Mouse (Mus musculus) small intestine, adult 2 months (tissue): ENCODE data around the gene 2310039H08Rik. TPM values are rescaled to one million over a fixed set of nuclear protein-coding genes. Genes with fewer than 3 reads are reported as not detected.
"Not testable (repeated sequence)": the region's sequence is repeated elsewhere in the genome, so short reads cannot be mapped to it uniquely, and the experiment has no call there.

Experiments used
- H3K27ac ChIP-seq: fragments of 200-500 bp; 2 replicates; pipeline ENCODE4 v1.5.1; 2012; ENCODE audit warnings: low read depth, low read length, control low read depth, inconsistent platforms; ENCODE audit not compliant: insufficient read depth
- H3K27me3 ChIP-seq: fragments of 200-500 bp; 2 replicates; pipeline ENCODE4 v1.6.1; 2012; ENCODE audit warnings: mild to moderate bottlenecking, moderate library complexity, low read length, inconsistent platforms; ENCODE audit not compliant: control insufficient read depth, insufficient read depth
- H3K36me3 ChIP-seq: fragments of 200-500 bp; 2 replicates; pipeline ENCODE4 v1.6.1; 2012; ENCODE audit warnings: mild to moderate bottlenecking, low read length, control low read depth, inconsistent platforms; ENCODE audit not compliant: control insufficient read depth, insufficient read depth
- H3K4me1 ChIP-seq: fragments of 200-500 bp; 2 replicates; pipeline ENCODE4 v1.6.1; 2012; ENCODE audit warnings: low read length, inconsistent platforms, mixed read lengths; ENCODE audit not compliant: control insufficient read depth, insufficient read depth, insufficient read length
- H3K4me3 ChIP-seq: fragments of 200-500 bp; 2 replicates; pipeline ENCODE4 v1.5.1; 2012; ENCODE audit warnings: low read depth, mild to moderate bottlenecking, control low read depth, inconsistent platforms, low read length, moderate library complexity
- CTCF ChIP-seq: fragments of 200-500 bp; IDR thresholded peaks from 2 replicates; pipeline ENCODE4 v1.5.1; 2012; ENCODE audit warnings: low read depth, mild to moderate bottlenecking, control low read depth, inconsistent platforms, low read length, moderate library complexity, mixed read lengths; ENCODE audit not compliant: insufficient replicate concordance, insufficient read length; ENCODE audit errors: extremely low read depth
- POLR2A ChIP-seq: fragments of 200-500 bp; IDR thresholded peaks from 2 replicates; pipeline ENCODE4 v1.6.1; 2012; ENCODE audit warnings: low read depth, mild to moderate bottlenecking, control low read depth, inconsistent platforms, low read length, moderate library complexity
- WGBS: fragments of 180-500 bp; shearing (Covaris S2); methylation state at CpG from one replicate; pipeline ENCODE4 v1.1.7; 2018; 5-methylcytosine and 5-hydroxymethylcytosine counted together
- polyA plus RNA-seq: library from polyadenylated mRNA; depleted of rRNA; stranded (reverse); fragments of >200 nt; gene quantifications from 2 replicates; pipeline ENCODE4 v1.2.3, GENCODE M21; 2012

The 2310039H08Rik gene
- polyA plus RNA-seq, 1 experiment: 107 TPM

- WGBS: 76% methylated on average over 2 of the region's 2 CpGs
- no peak overlapping the region for H3K4me3 ChIP-seq
- H3K27ac ChIP-seq: no peak overlapping the region; the same call in 1 of the 2 replicates
- peaks cover 21% of the 10 kb centered on the region for H3K36me3 ChIP-seq
- no peaks in the 10 kb centered on the region for H3K4me1 ChIP-seq
- no peaks in the 10 kb centered on the region for H3K27me3 ChIP-seq
- TF ChIP-seq POLR2A (no peak), CTCF (no peak)
These were observed 10.8 kb downstream of the 2310039H08Rik start for GRCm38 (mm10) chr17:46783222-46783565.

- H3K36me3 ChIP-seq: no peaks in the 10 kb centered on the region
- no peak overlapping the region for H3K27ac ChIP-seq
- TF ChIP-seq POLR2A: no peak
- no peak for TF ChIP-seq CTCF
- WGBS: 88% methylated on average over 5 of the region's 5 CpGs
- no peak overlapping the region for H3K4me3 ChIP-seq
- H3K27me3 ChIP-seq: no peaks in the 10 kb centered on the region
- no peaks in the 10 kb centered on the region for H3K4me1 ChIP-seq
These were observed 14.5 kb downstream of the 2310039H08Rik start for GRCm38 (mm10) chr17:46786952-46787351.

- not testable (repeated sequence) for H3K4me3 ChIP-seq, H3K27ac ChIP-seq, H3K27me3 ChIP-seq, H3K4me1 ChIP-seq, H3K36me3 ChIP-seq
- 81% methylated on average over 2 of the region's 2 CpGs for WGBS
These were observed 15.5 kb downstream of the 2310039H08Rik start for GRCm38 (mm10) chr17:46787974-46788373.

- TF ChIP-seq CTCF: no peak
- TF ChIP-seq POLR2A: no peak
- WGBS: 78% methylated on average over 2 of the region's 2 CpGs
- Histone ChIP-seq H3K4me3 (no peak overlapping the region), H3K27me3 (no peaks in the 10 kb centered on the region), H3K4me1 (no peaks in the 10 kb centered on the region), H3K36me3 (no peaks in the 10 kb centered on the region), H3K27ac (no peak overlapping the region)
These were observed 20.5 kb downstream of the 2310039H08Rik start for GRCm38 (mm10) chr17:46792963-46793362.

GRCm38 (mm10) chr17:46796743-46797142 is 24.3 kb downstream of the 2310039H08Rik start:
- Histone ChIP-seq H3K4me3 (no peak overlapping the region), H3K27ac (no peak overlapping the region), H3K27me3 (no peaks in the 10 kb centered on the region), H3K4me1 (no peaks in the 10 kb centered on the region), H3K36me3 (peaks cover 25% of the 10 kb centered on the region)
- TF ChIP-seq POLR2A (no peak), CTCF (no peak)
- WGBS: 93% methylated on average over 4 of the region's 4 CpGs

GRCm38 (mm10) chr17:46797386-46797785 is 25.0 kb downstream of the 2310039H08Rik start:
- WGBS: 81% methylated on average over 8 of the region's 8 CpGs
- Histone ChIP-seq H3K27me3 (no peaks in the 10 kb centered on the region), H3K27ac (no peak overlapping the region), H3K36me3 (peaks cover 26% of the 10 kb centered on the region), H3K4me3 (no peak overlapping the region), H3K4me1 (no peaks in the 10 kb centered on the region)
- no peak for TF ChIP-seq POLR2A
- no peak for TF ChIP-seq CTCF

GRCm38 (mm10) chr17:46799680-46800079 is 27.2 kb downstream of the 2310039H08Rik start:
- no peak for TF ChIP-seq CTCF
- TF ChIP-seq POLR2A: no peak

GRCm38 (mm10) chr17:46801761-46802160 is 29.3 kb downstream of the 2310039H08Rik start:
- peaks cover 49% of the 10 kb centered on the region for H3K36me3 ChIP-seq
- H3K27me3 ChIP-seq: no peaks in the 10 kb centered on the region
- TF ChIP-seq CTCF (no peak), POLR2A (no peak)
- H3K4me3 ChIP-seq: no peak overlapping the region
- H3K27ac ChIP-seq: no peak overlapping the region
- H3K4me1 ChIP-seq: no peaks in the 10 kb centered on the region
- WGBS: 83% methylated on average over 6 of the region's 6 CpGs

More at GRCm38 (mm10) chr17:46799680-46800079, 27.2 kb downstream of the 2310039H08Rik start:
- H3K27me3 ChIP-seq: no peaks in the 10 kb centered on the region
- no peaks in the 10 kb centered on the region for H3K4me1 ChIP-seq
- H3K27ac ChIP-seq: no peak overlapping the region
- H3K4me3 ChIP-seq: no peak overlapping the region
- 73% methylated on average over 10 of the region's 10 CpGs for WGBS
- peaks cover 33% of the 10 kb centered on the region for H3K36me3 ChIP-seq
